Mouse (Mus musculus) telencephalon, adult 2 months (tissue): ENCODE data around the gene Mab21l3.
A peak's percentile ranks its signal among the peaks of the same experiment; 100 is the strongest.

Source experiments
- DNase-seq: peaks from one replicate; pipeline ENCODE4 v3.0.0-alpha.2; 2011; ENCODE audit warnings: low read depth, low spot score

The Mab21l3 gene

GRCm38 (mm10) chr3:101848816-101849215 is at the start of gene Mab21l3:
TSS of gene Mab21l3 (minus strand) at chr3:101848959.
- no peak for DNase-seq

- DNase-seq: no peak
These were observed 48.7 kb upstream of the Mab21l3 start for GRCm38 (mm10) chr3:101897377-101897974.

GRCm38 (mm10) chr3:101896893-101897292 is 48.1 kb upstream of the Mab21l3 start:
- peak; percentile 55 for DNase-seq

- no peak for DNase-seq
These were observed 46.7 kb upstream of the Mab21l3 start for GRCm38 (mm10) chr3:101895376-101895910.

- no peak for DNase-seq
These were observed 36.8 kb upstream of the Mab21l3 start for GRCm38 (mm10) chr3:101885591-101885990.

- DNase-seq: no peak
These were observed 36.3 kb upstream of the Mab21l3 start for GRCm38 (mm10) chr3:101885041-101885440.

GRCm38 (mm10) chr3:101883902-101884301 is 35.1 kb upstream of the Mab21l3 start:
- DNase-seq: no peak

GRCm38 (mm10) chr3:101881721-101882120 is 33.0 kb upstream of the Mab21l3 start:
- DNase-seq: no peak

- no peak for DNase-seq
These were observed 32.1 kb upstream of the Mab21l3 start for GRCm38 (mm10) chr3:101880818-101881217.

- DNase-seq: no peak
These were observed 29.4 kb upstream of the Mab21l3 start for GRCm38 (mm10) chr3:101878136-101878535.

- DNase-seq: no peak
These were observed 27.9 kb upstream of the Mab21l3 start for GRCm38 (mm10) chr3:101876459-101877285.

- no peak for DNase-seq
These were observed 26.6 kb upstream of the Mab21l3 start for GRCm38 (mm10) chr3:101875258-101875920.

GRCm38 (mm10) chr3:101873061-101873675 is 24.4 kb upstream of the Mab21l3 start:
- DNase-seq: no peak

GRCm38 (mm10) chr3:101871951-101872350 is 23.2 kb upstream of the Mab21l3 start:
- no peak for DNase-seq

GRCm38 (mm10) chr3:101867001-101867421 is 18.3 kb upstream of the Mab21l3 start:
- DNase-seq: no peak

- DNase-seq: no peak
These were observed 13.1 kb upstream of the Mab21l3 start for GRCm38 (mm10) chr3:101861856-101862255.

GRCm38 (mm10) chr3:101860151-101860550 is 11.4 kb upstream of the Mab21l3 start:
- no peak for DNase-seq

- DNase-seq: no peak
These were observed 11.0 kb upstream of the Mab21l3 start for GRCm38 (mm10) chr3:101859740-101860139.

GRCm38 (mm10) chr3:101854075-101854474 is 5.3 kb upstream of the Mab21l3 start:
- DNase-seq: no peak

- DNase-seq: no peak
These were observed 2.6 kb upstream of the Mab21l3 start for GRCm38 (mm10) chr3:101851363-101851762.

- no peak for DNase-seq
These were observed 2.7 kb downstream of the Mab21l3 start for GRCm38 (mm10) chr3:101846096-101846495.
